Mouse (Mus musculus): ENCODE results near the gene Col25a1. TPM values are rescaled to one million over a fixed set of nuclear protein-coding genes. Genes with fewer than 3 reads are reported as not detected.

The Col25a1 gene
- total RNA-seq, 2 experiments from 2014 or later: 22.5 to 26.5 TPM

GRCm38 (mm10) chr3:130354399-130355039 is 223.2 kb downstream of the Col25a1 start:
- DNase-seq (ENCODE audit: extremely low spot score in 1 of 2, low spot score in 2 of 2): no peak
- intact Hi-C loops (cut with DNase I): no loop called here

- intact Hi-C loops (cut with DNase I): no loop called here
Observed at GRCm38 (mm10) chr3:130356575-130357173, 225.4 kb downstream of the Col25a1 start.

GRCm38 (mm10) chr3:130360813-130361212 is 229.5 kb downstream of the Col25a1 start:
- intact Hi-C loops (cut with DNase I): no loop called here
- no peak for DNase-seq (ENCODE audit: extremely low spot score in 1 of 2, low spot score in 2 of 2)

More at GRCm38 (mm10) chr3:130356575-130357173, 225.4 kb downstream of the Col25a1 start:
- no peak for DNase-seq (ENCODE audit: extremely low spot score in 1 of 2, low spot score in 2 of 2)

GRCm38 (mm10) chr3:130361922-130362321 is 230.6 kb downstream of the Col25a1 start:
- intact Hi-C loops (cut with DNase I): no loop called here
- no peak for DNase-seq (ENCODE audit: extremely low spot score in 1 of 2, low spot score in 2 of 2)

GRCm38 (mm10) chr3:130362797-130363367 is 231.6 kb downstream of the Col25a1 start:
- intact Hi-C loops (cut with DNase I): no loop called here

GRCm38 (mm10) chr3:130366917-130367610 is 235.8 kb downstream of the Col25a1 start:
- intact Hi-C loops (cut with DNase I): no loop called here
- DNase-seq (ENCODE audit: extremely low spot score in 1 of 2, low spot score in 2 of 2): no peak

More at GRCm38 (mm10) chr3:130362797-130363367, 231.6 kb downstream of the Col25a1 start:
- DNase-seq (ENCODE audit: extremely low spot score in 1 of 2, low spot score in 2 of 2): no peak

GRCm38 (mm10) chr3:130368352-130368751 is 237.1 kb downstream of the Col25a1 start:
- intact Hi-C loops (cut with DNase I): no loop called here
- DNase-seq (ENCODE audit: extremely low spot score in 1 of 2, low spot score in 2 of 2): no peak

GRCm38 (mm10) chr3:130369113-130369512 is 237.8 kb downstream of the Col25a1 start:
- intact Hi-C loops (cut with DNase I): no loop called here
- no peak for DNase-seq (ENCODE audit: extremely low spot score in 1 of 2, low spot score in 2 of 2)

GRCm38 (mm10) chr3:130370167-130370566 is 238.9 kb downstream of the Col25a1 start:
- intact Hi-C loops (cut with DNase I): no loop called here
- DNase-seq (ENCODE audit: extremely low spot score in 1 of 2, low spot score in 2 of 2): no peak

GRCm38 (mm10) chr3:130373145-130373544 is 241.8 kb downstream of the Col25a1 start:
- intact Hi-C loops (cut with DNase I): no loop called here
- no peak for DNase-seq (ENCODE audit: extremely low spot score in 1 of 2, low spot score in 2 of 2)

GRCm38 (mm10) chr3:130374620-130375341 is 243.5 kb downstream of the Col25a1 start:
- intact Hi-C loops (cut with DNase I): no loop called here
- no peak for DNase-seq (ENCODE audit: extremely low spot score in 1 of 2, low spot score in 2 of 2)

- no peak for DNase-seq (ENCODE audit: extremely low spot score in 1 of 2, low spot score in 2 of 2)
- intact Hi-C loops (cut with DNase I): no loop called here
Observed at GRCm38 (mm10) chr3:130377786-130378185, 246.5 kb downstream of the Col25a1 start.

GRCm38 (mm10) chr3:130378626-130379025 is 247.3 kb downstream of the Col25a1 start:
- intact Hi-C loops (cut with DNase I): no loop called here

GRCm38 (mm10) chr3:130380299-130380845 is 249.1 kb downstream of the Col25a1 start:
- no peak for DNase-seq (ENCODE audit: extremely low spot score in 1 of 2, low spot score in 2 of 2)
- intact Hi-C loops (cut with DNase I): no loop called here

More at GRCm38 (mm10) chr3:130378626-130379025, 247.3 kb downstream of the Col25a1 start:
- DNase-seq (ENCODE audit: extremely low spot score in 1 of 2, low spot score in 2 of 2): no peak

- intact Hi-C loops (cut with DNase I): no loop called here
- DNase-seq (ENCODE audit: extremely low spot score in 1 of 2, low spot score in 2 of 2): no peak
Observed at GRCm38 (mm10) chr3:130381691-130382090, 250.4 kb downstream of the Col25a1 start.

GRCm38 (mm10) chr3:130385856-130386255 is 254.6 kb downstream of the Col25a1 start:
- no peak for DNase-seq (ENCODE audit: extremely low spot score in 1 of 2, low spot score in 2 of 2)
- intact Hi-C loops (cut with DNase I): no loop called here

GRCm38 (mm10) chr3:130387156-130387555 is 255.9 kb downstream of the Col25a1 start:
- intact Hi-C loops (cut with DNase I): no loop called here

GRCm38 (mm10) chr3:130389261-130389975 is 258.1 kb downstream of the Col25a1 start:
- DNase-seq (ENCODE audit: extremely low spot score in 1 of 2, low spot score in 2 of 2): no peak

More at GRCm38 (mm10) chr3:130387156-130387555, 255.9 kb downstream of the Col25a1 start:
- DNase-seq (ENCODE audit: extremely low spot score in 1 of 2, low spot score in 2 of 2): no peak

More at GRCm38 (mm10) chr3:130389261-130389975, 258.1 kb downstream of the Col25a1 start:
- intact Hi-C loops (cut with DNase I): no loop called here
